Mouse (Mus musculus) stomach, embryonic 15.5 days (tissue): ENCODE data around the gene Dbr1. TPM values are rescaled to one million over a fixed set of nuclear protein-coding genes. Genes with fewer than 3 reads are reported as not detected.

Experiments
- ATAC-seq: fragments of 200-750 bp; cut with Nextera tagmentation; 2 replicates; pipeline ENCODE4 v1.8.0; 2017; ENCODE audit warnings: low read depth, moderate number of reproducible peaks, moderate TSS enrichment; ENCODE audit not compliant: insufficient read depth, low FRiP score
- H3K27ac ChIP-seq: fragments of 300-500 bp; sonication (generic); 2 replicates; pipeline ENCODE4 v1.5.1; 2015; ENCODE audit warnings: mild to moderate bottlenecking, inconsistent platforms
- H3K27me3 ChIP-seq: fragments of 300-500 bp; sonication (generic); replicated peaks from 2 replicates; pipeline ENCODE4 v1.6.1; 2015; ENCODE audit warnings: inconsistent platforms
- H3K36me3 ChIP-seq: fragments of 300-500 bp; sonication (generic); 2 replicates; pipeline ENCODE4 v1.6.1; 2015; ENCODE audit warnings: inconsistent platforms
- H3K4me1 ChIP-seq: fragments of 300-500 bp; sonication (generic); 2 replicates; pipeline ENCODE4 v1.6.1; 2015; ENCODE audit warnings: inconsistent platforms
- H3K4me2 ChIP-seq: fragments of 300-500 bp; sonication (generic); 2 replicates; pipeline ENCODE4 v1.6.1; 2015; ENCODE audit warnings: mild to moderate bottlenecking, inconsistent platforms
- H3K4me3 ChIP-seq: fragments of 300-500 bp; sonication (generic); replicated peaks from 2 replicates; pipeline ENCODE4 v1.5.1; 2015; ENCODE audit warnings: inconsistent platforms
- H3K9ac ChIP-seq: fragments of 300-500 bp; sonication (generic); 2 replicates; pipeline ENCODE4 v1.6.1; 2015; ENCODE audit warnings: inconsistent platforms
- H3K9me3 ChIP-seq: fragments of 300-500 bp; sonication (generic); 2 replicates; pipeline ENCODE4 v1.6.1; 2016; ENCODE audit warnings: inconsistent platforms
- WGBS: fragments of 180-500 bp; shearing (Covaris S2); methylation state at CpG from one replicate; pipeline ENCODE4 v1.1.7; 2015; 5-methylcytosine and 5-hydroxymethylcytosine counted together
- polyA plus RNA-seq: library from polyadenylated mRNA; unstranded; fragments of >200 nt; fragmentation: Nextera tagmentation; extraction: Ambion mirVana; gene quantifications from 2 replicates; pipeline ENCODE4 v1.2.1, GENCODE M21; 2015

Gene Dbr1
- polyA plus RNA-seq, 1 experiment from 2014 or later: 26.1 TPM

- Histone ChIP-seq H3K9ac (no peak overlapping the region), H3K27ac (no peak overlapping the region), H3K36me3 (no peaks in the 10 kb centered on the region), H3K4me1 (no peaks in the 10 kb centered on the region), H3K27me3 (no peaks in the 10 kb centered on the region), H3K9me3 (no peaks in the 10 kb centered on the region), H3K4me3 (no peak overlapping the region), H3K4me2 (no peak overlapping the region)
- WGBS: 42% methylated on average over 2 of the region's 2 CpGs
- ATAC-seq: no peak
These were observed 47.4 kb downstream of the Dbr1 start for GRCm38 (mm10) chr9:99622966-99623365.

GRCm38 (mm10) chr9:99624117-99624516 lies 48.5 kb downstream of the Dbr1 start:
- no peaks in the 10 kb centered on the region for H3K4me1 ChIP-seq
- 68% methylated on average over 6 of the region's 6 CpGs for WGBS

GRCm38 (mm10) chr9:99628581-99628980 lies 53.0 kb downstream of the Dbr1 start:
- H3K27me3 ChIP-seq: no peaks in the 10 kb centered on the region
- H3K4me1 ChIP-seq: peaks cover 3% of the 10 kb centered on the region; the same call in 1 of the 2 replicates
- no peak overlapping the region for H3K4me3 ChIP-seq
- H3K9me3 ChIP-seq: no peaks in the 10 kb centered on the region
- WGBS: 64% methylated on average over 4 of the region's 4 CpGs
- no peak overlapping the region for H3K9ac ChIP-seq
- no peak for ATAC-seq
- no peak overlapping the region for H3K27ac ChIP-seq
- H3K36me3 ChIP-seq: no peaks in the 10 kb centered on the region
- peak overlapping the region; percentile 83; the same call in 1 of the 2 replicates for H3K4me2 ChIP-seq

More at GRCm38 (mm10) chr9:99624117-99624516, 48.5 kb downstream of the Dbr1 start:
- Histone ChIP-seq H3K4me2 (no peak overlapping the region), H3K36me3 (no peaks in the 10 kb centered on the region), H3K27me3 (no peaks in the 10 kb centered on the region), H3K4me3 (no peak overlapping the region), H3K27ac (no peak overlapping the region), H3K9me3 (no peaks in the 10 kb centered on the region), H3K9ac (no peak overlapping the region)
- ATAC-seq: no peak

- Histone ChIP-seq H3K27ac (peak within 1 kb of the TSS; percentile 91), H3K4me2 (peak within 1 kb of the TSS; percentile 83), H3K9ac (peak within 1 kb of the TSS; percentile 42), H3K27me3 (no peaks in the 10 kb centered on the region), H3K9me3 (no peaks in the 10 kb centered on the region), H3K36me3 (no peaks in the 10 kb centered on the region), H3K4me3 (peak within 1 kb of the TSS; percentile 57), H3K4me1 (peaks cover 3% of the 10 kb centered on the region; the same call in 1 of the 2 replicates)
- WGBS: under 1% methylated on average over 44 of the region's 44 CpGs
- peak; percentile 83 for ATAC-seq
These were observed 53.8 kb downstream of the Dbr1 start, which contains the start of gene Dzip1l for GRCm38 (mm10) chr9:99629281-99630011. TSS of gene Dzip1l (plus strand) at chr9:99629496.

- Histone ChIP-seq H3K4me1 (peaks cover 3% of the 10 kb centered on the region; the same call in 1 of the 2 replicates), H3K27ac (peak overlapping the region; percentile 91), H3K4me2 (peak overlapping the region; percentile 83), H3K27me3 (no peaks in the 10 kb centered on the region), H3K9me3 (no peaks in the 10 kb centered on the region), H3K36me3 (0 out of 2 replicates have a peak, but pooled peaks cover 5% of the 10 kb centered on the region), H3K4me3 (peak overlapping the region; percentile 57), H3K9ac (peak overlapping the region; percentile 42)
- no peak; the same call in 1 of the 2 replicates for ATAC-seq
- WGBS: 4% methylated on average over 11 of the region's 11 CpGs
These were observed 54.5 kb downstream of the Dbr1 start for GRCm38 (mm10) chr9:99630071-99630470.

- Histone ChIP-seq H3K27ac (peak overlapping the region; percentile 91), H3K9ac (peak overlapping the region; percentile 42; the same call in 1 of the 2 replicates), H3K4me1 (peaks cover 3% of the 10 kb centered on the region; the same call in 1 of the 2 replicates), H3K4me2 (peak overlapping the region; percentile 83), H3K36me3 (0 out of 2 replicates have a peak, but pooled peaks cover 5% of the 10 kb centered on the region), H3K9me3 (no peaks in the 10 kb centered on the region), H3K4me3 (peak overlapping the region; percentile 57), H3K27me3 (no peaks in the 10 kb centered on the region)
- no peak for ATAC-seq
- WGBS: 38% methylated on average over 9 of the region's 9 CpGs
These were observed 55.0 kb downstream of the Dbr1 start for GRCm38 (mm10) chr9:99630528-99631125.

- H3K4me3 ChIP-seq: no peak overlapping the region
- peak overlapping the region; percentile 24 for H3K4me2 ChIP-seq
- ATAC-seq: no peak
- H3K27ac ChIP-seq: no peak overlapping the region
- no peaks in the 10 kb centered on the region for H3K27me3 ChIP-seq
- H3K9me3 ChIP-seq: no peaks in the 10 kb centered on the region
- no peak overlapping the region for H3K9ac ChIP-seq
- 48% methylated on average over 2 of the region's 2 CpGs for WGBS
- H3K4me1 ChIP-seq: peaks cover 3% of the 10 kb centered on the region; the same call in 1 of the 2 replicates
- 0 out of 2 replicates have a peak, but pooled peaks cover 5% of the 10 kb centered on the region for H3K36me3 ChIP-seq
These were observed 56.2 kb downstream of the Dbr1 start for GRCm38 (mm10) chr9:99631781-99632180.

- Histone ChIP-seq H3K9me3 (no peaks in the 10 kb centered on the region), H3K27me3 (no peaks in the 10 kb centered on the region), H3K36me3 (peaks cover 10% of the 10 kb centered on the region; the same call in 1 of the 2 replicates), H3K4me3 (no peak overlapping the region), H3K9ac (no peak overlapping the region), H3K4me1 (peaks cover 3% of the 10 kb centered on the region; the same call in 1 of the 2 replicates), H3K27ac (no peak overlapping the region), H3K4me2 (peak overlapping the region; percentile 24)
- no peak for ATAC-seq
- WGBS: 62% methylated on average over 8 of the region's 8 CpGs
These were observed 56.7 kb downstream of the Dbr1 start for GRCm38 (mm10) chr9:99632264-99632663.

Other genes with a start within 250 kb of the Dbr1 start
- 0.45 and 0.50 TPM in 2 replicates for gene Esyt3, start 217.2 kb upstream of the Dbr1 start, polyA plus RNA-seq
- 9.0 and 11.6 TPM in 2 replicates for gene Mras, start 138.4 kb upstream of the Dbr1 start, polyA plus RNA-seq
- 0.13 and 0.15 TPM in 2 replicates for gene Nme9, start 124.3 kb upstream of the Dbr1 start, polyA plus RNA-seq
- 23.9 and 24.9 TPM in 2 replicates for gene Armc8, start 6.9 kb upstream of the Dbr1 start, polyA plus RNA-seq
- 0.55 and 1.2 TPM in 2 replicates for gene A4gnt, start 36.7 kb downstream of the Dbr1 start, polyA plus RNA-seq
- gene Dzip1l, start 53.7 kb downstream of the Dbr1 start, polyA plus RNA-seq: 15.6 and 17.6 TPM in 2 replicates
- gene Cldn18, start 141.5 kb downstream of the Dbr1 start, polyA plus RNA-seq: 236 and 267 TPM in 2 replicates